Mouse (Mus musculus): ENCODE measurements at regions not wholly inside any gene's neighbourhood (a gene's known extent, or its start where the extent isn't known, plus 50 kb on each side); places are given as distances from the start of the nearest gene placed in this dataset.

DNA sequence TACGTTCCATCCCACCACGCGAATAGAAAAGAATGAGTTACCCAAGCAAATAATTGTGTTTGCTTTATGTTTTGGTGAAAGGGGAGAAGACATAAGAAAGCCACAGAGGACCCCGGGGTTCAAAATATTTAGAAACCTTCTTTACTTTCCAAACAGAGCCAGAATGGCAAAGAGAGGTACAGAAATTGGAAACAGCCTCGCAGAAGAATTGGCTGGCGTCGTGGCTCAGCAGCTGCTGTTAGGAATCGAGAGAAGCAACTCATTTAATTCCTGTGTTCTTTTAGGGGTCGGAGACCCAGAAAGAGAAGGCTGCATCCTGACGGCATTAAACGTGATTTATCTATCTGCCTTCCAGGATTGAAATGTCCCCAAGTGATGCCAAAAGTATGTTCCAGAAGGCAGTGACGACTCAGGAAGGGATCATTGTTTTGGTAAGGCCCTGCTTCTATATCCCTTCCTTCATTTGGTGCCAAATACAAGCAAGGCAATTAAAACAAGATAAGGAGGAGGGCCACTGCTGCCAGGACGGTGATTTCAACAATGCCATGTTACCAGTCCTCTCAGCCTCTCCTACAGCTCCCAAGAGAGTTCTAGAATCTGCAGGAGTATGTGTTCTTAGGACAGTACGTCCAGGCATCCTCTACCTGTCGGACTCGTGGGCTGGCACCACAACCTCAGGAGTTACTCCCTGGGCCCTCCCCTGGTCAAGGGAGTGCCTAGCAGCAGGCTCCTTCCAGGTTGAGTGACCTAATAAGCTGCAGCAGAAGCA lies 334.8 kb downstream of the Efnb2 start:
- POLR2A ChIA-PET: no interaction called here
- CTCF ChIA-PET: no interaction called here

DNA sequence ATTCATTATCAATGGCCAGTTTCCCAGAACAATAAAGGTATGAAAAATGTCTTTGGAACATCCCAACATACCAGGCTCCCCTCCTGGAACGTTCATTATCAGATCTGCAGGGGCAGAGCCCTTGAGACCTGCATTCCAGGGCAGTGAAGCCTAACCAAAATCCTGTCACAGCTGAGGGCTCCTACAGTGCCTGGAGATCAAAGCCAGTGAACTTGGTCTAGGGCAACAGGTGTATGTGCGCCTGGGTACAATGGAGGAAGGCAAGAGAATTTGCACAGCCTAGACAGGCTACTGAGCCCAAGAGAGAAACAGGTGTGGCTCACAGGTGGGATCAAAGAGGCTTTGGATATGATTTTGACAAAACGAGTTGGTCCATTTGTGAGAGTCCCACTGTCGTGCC lies 335.6 kb downstream of the Efnb2 start:
- ChIA-PET CTCF (no interaction called here), POLR2A (no interaction called here)

DNA sequence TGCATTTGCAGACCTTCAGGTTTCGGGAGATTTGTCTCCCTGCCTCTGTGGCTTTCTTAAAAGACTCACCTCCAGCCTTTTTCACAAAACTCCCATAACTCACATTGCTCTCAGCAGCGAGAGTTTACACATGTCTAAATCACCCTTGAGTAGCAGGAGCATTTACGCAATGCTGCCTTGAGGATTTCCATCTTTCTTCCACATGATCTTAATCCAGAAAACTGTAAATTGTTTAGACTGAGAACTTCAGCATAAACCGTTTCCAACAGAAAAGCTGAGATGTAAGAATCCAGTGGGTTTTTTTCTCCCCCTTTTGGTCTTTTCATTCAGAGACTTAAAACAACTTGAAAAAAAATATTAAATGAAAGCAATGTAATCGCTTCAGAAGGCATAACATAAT lies 336.5 kb downstream of the Efnb2 start:
- CTCF ChIA-PET: interaction anchor here in 1 of 4 experiments (0.5 kb wide), 1 partner anchor 621 kb away, joined by 5 read pairs; no protein-coding TSS in a partner anchor

GRCm38 (mm10) chr8:8308253-8308652 lies 352.8 kb downstream of the Efnb2 start:
- ChIA-PET CTCF (no interaction called here), POLR2A (no interaction called here)

More for the DNA sequence above, 336.5 kb downstream of the Efnb2 start:
- POLR2A ChIA-PET: no interaction called here

DNA sequence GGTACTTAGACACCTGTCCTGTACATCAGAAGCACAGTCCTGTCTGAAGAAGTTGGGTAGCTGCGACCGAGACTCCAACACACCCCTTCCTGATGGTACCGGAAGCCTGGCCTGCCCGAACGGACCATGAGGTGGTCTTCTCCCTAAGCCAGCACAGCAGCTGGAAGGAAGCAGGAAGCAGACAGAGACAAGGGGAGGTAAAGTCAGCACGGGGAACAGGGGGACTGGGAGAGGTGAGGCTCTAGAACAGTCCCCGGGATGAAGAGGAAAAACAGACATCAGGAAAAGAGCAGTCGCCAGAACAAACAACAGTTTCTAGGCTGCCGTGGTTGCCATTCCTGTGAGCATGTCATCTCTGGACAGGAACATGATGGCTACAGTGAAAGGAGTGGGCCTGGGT lies 353.6 kb downstream of the Efnb2 start:
- POLR2A ChIA-PET: no interaction called here
- CTCF ChIA-PET: no interaction called here

- CTCF ChIA-PET: no interaction called here
- POLR2A ChIA-PET: interaction anchor here in 1 of 4 experiments (0.8 kb wide), 1 partner anchor 359 kb away, joined by 5 read pairs; no protein-coding TSS in a partner anchor
Observed at GRCm38 (mm10) chr8:8299965-8300767, 360.9 kb downstream of the Efnb2 start.

- ChIA-PET POLR2A (no interaction called here), CTCF (interaction anchor here in 1 of 4 experiments (0.7 kb wide), 1 partner anchor 1612 kb away, joined by 3 read pairs; no protein-coding TSS in a partner anchor)
Observed at GRCm38 (mm10) chr8:8292577-8293247, 368.3 kb downstream of the Efnb2 start.

DNA sequence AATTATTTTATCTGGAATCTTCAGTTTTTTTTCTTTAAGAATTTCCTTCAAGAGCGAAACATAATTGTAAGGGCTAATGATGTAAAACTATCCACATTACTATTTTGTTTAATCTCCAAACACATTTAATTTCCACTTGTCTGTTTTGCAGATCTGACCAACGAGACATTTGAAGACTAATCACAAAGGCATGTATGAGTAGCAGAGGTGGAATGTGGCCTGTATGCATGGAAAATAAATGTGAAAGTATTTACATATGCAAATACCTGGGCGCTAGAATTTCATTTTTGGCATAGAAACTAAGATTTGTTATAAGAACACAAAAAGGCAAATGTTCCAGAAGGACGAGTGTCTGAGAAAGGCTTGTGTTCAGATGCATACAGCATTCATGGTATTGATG lies 375.2 kb downstream of the Efnb2 start:
- CTCF ChIA-PET: no interaction called here
- POLR2A ChIA-PET: no interaction called here

DNA sequence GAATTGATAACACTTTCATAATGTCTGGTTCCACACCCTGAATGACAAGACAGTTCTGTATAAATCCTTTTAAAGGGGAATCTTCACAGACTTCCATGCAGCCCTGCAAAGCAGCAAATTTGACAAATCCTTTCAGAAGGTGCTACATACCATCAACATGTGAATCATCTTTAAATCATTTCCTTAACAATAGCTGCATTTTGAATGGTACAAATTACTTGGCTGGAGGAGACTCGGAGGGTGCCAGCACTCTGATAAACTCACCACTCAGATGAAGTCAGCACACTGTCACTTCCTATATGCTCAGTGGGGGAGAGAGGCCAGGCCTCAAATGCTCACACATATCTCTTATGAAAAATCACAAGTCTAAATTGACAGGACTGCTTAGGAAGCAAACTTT lies 386.1 kb downstream of the Efnb2 start:
- POLR2A ChIA-PET: no interaction called here
- CTCF ChIA-PET: no interaction called here

DNA sequence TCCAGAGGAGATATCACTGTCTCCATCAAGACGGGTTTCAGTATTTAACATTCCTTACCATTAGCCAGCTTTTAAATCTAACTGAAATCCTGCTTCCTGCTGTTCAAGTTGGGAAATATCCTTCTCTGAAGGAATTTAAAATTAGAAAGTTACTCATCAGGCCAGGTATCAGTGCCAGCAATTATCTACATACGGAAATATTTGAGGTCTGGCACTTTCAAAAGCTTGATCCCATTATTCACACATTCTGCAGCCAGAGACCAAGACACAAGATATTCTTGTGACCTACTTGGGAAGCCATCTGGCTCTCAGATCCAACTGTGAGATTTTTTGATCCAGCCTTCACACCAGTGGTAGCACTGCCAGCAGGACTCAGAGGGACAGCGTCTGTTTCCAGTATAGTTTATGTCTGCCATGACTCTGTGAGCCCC lies 386.8 kb downstream of the Efnb2 start:
- ChIA-PET POLR2A (no interaction called here), CTCF (no interaction called here)

DNA sequence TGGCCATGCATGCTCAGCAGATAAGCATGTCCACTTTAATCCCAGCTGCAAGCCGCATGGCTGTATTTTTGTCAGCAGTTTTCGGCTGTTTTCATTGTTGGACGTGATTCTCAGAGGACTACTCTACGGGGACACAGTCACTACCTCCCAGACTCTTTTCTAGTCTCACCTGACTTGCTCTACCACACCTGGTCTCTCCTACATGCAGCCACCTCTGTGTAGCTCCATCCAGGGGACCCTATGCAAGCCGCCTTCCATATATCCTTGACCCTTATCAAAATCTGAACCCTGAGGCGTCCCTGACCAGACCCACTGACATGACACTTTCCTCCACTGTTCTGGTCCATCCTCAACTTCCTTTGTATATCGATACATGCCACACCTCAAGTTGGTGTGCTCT lies 402.2 kb downstream of the Efnb2 start:
- CTCF ChIA-PET: interaction anchor here in 1 of 4 experiments (0.7 kb wide), 1 partner anchor 115 kb away, joined by 3 read pairs; no protein-coding TSS in a partner anchor
- POLR2A ChIA-PET: no interaction called here

- ChIA-PET POLR2A (interaction anchor here in 1 of 4 experiments (0.7 kb wide), 1 partner anchor 144 kb away, joined by 3 read pairs; no protein-coding TSS in a partner anchor), CTCF (interaction anchor here in 1 of 4 experiments (0.7 kb wide), 1 partner anchor 115 kb away, joined by 3 read pairs; no protein-coding TSS in a partner anchor)
Observed at GRCm38 (mm10) chr8:8258231-8258638, 402.8 kb downstream of the Efnb2 start.

DNA sequence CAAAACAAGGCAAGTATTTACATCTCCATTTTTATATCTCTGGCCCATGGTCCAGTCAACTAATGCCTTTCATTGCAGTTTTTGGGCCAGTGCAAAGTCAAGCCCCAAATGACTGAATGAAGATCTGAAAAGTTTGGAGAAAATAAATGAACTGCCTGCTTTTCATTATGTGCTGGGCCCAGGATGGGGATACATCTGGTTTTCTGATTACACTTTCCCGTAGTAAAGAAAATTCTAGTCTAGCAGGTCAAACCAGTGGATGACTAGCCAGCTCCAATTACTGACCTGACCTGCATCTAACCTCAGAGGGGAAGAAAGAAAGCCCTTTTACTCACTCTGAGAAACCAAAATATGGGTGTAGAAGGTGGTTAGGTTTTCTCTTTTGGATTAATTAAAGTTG lies 404.7 kb downstream of the Efnb2 start:
- ChIA-PET POLR2A (no interaction called here), CTCF (no interaction called here)

DNA sequence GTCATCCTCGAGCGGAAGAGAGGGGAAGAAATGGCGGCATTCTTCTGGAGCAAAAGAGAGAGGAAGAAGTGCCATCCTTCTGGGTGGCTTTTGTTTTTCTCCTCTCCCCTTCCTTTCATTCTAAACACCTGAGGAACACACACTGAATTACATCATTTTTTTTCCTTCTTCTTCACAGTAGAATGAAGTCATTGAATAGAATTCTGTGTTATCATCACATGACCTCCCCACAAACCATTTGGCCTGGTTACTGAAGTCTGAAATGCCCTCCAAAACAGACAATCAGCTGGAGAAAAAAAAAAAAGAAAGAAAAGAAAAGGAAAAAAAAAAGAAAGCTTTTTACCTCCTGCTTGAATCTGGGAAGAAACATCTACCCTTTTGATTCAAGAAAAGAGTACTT lies 406.6 kb downstream of the Efnb2 start:
- ChIA-PET CTCF (no interaction called here), POLR2A (no interaction called here)

GRCm38 (mm10) chr8:8244599-8244998 lies 416.4 kb downstream of the Efnb2 start:
- CTCF ChIA-PET: no interaction called here
- POLR2A ChIA-PET: no interaction called here

DNA sequence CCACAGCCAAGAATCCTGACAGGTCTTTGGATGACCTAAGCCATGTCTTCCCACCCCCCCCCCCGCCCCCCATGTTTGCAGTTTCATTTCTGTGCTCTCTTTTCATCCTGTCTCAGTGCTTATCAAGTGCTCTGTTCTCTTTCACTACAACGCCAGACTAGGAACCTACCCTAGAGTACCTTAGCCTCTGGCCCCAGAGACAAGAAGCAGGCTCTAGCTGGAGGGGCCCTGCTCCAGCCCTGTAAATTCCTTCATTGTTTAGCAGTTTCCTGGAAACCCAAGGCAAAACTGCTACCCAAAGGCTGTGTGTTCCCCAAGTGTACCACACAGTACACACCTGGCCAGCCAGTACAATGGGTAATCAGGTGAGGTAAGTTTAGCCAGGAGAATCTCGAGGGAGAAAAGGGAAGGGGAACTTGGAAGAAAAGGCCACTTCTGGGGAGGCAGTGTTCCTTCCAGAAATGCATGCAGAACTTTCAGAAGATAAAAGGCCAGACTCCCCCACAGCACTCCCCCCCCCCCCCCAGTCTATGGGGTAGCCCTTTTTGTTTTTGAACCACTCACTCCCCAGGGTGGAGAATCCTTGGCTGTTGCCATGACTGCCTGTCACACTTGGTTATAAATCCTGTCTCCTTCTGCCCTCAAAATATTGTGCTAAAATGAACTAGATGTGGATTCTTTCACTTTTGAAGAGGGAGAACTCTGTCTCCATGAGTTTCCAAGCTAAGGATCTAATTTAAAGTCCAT lies 419.1 kb downstream of the Efnb2 start:
- ChIA-PET CTCF (no interaction called here), POLR2A (no interaction called here)

- ChIA-PET CTCF (no interaction called here), POLR2A (no interaction called here)
Observed at GRCm38 (mm10) chr8:8241051-8241688, 419.9 kb downstream of the Efnb2 start.

GRCm38 (mm10) chr8:8239489-8239888 lies 421.6 kb downstream of the Efnb2 start:
- CTCF ChIA-PET: interaction anchor here in 1 of 4 experiments (0.5 kb wide), 1 partner anchor 1871 kb away, joined by 4 read pairs; no protein-coding TSS in a partner anchor
- POLR2A ChIA-PET: no interaction called here

GRCm38 (mm10) chr8:8238051-8238450 lies 423.0 kb downstream of the Efnb2 start:
- POLR2A ChIA-PET: interaction anchor here in 1 of 4 experiments (0.6 kb wide), 1 partner anchor 1485 kb away, joined by 4 read pairs; no protein-coding TSS in a partner anchor

More at GRCm38 (mm10) chr8:8238051-8238450, 423.0 kb downstream of the Efnb2 start:
- CTCF ChIA-PET: interaction anchor here in 2 of 4 experiments (0.6 kb wide), 2 partner anchors 16 to 1677 kb away, joined by 3 to 11 read pairs; no protein-coding TSS in a partner anchor
